Mouse (Mus musculus) neural tube, embryonic 11.5 days (tissue): ENCODE measurements around the gene Olfr54. TPM values are rescaled to one million over a fixed set of nuclear protein-coding genes. Genes with fewer than 3 reads are reported as not detected.
"Not testable (repeated sequence)": the region's sequence is repeated elsewhere in the genome, so short reads cannot be mapped to it uniquely, and the experiment has no call there.

ENCODE experiments used
- ATAC-seq: fragments of 200-750 bp; cut with Nextera tagmentation; 2 replicates; pipeline ENCODE4 v1.8.0; 2017; ENCODE audit warnings: moderate number of reproducible peaks, mild to moderate bottlenecking, moderate TSS enrichment, moderate library complexity; ENCODE audit not compliant: insufficient read depth, low FRiP score, low TSS enrichment
- DNase-seq: peaks from one replicate; pipeline ENCODE4 v3.0.0-alpha.2; 2015; ENCODE audit warnings: low spot score
- H3K27ac ChIP-seq: fragments of 300-500 bp; sonication (generic); 2 replicates; pipeline ENCODE4 v1.5.1; 2014; ENCODE audit warnings: low read depth, mild to moderate bottlenecking, low read length
- H3K27me3 ChIP-seq: fragments of 300-500 bp; sonication (generic); 2 replicates; pipeline ENCODE4 v1.6.1; 2014; ENCODE audit warnings: mild to moderate bottlenecking, low read length, mixed read lengths; ENCODE audit not compliant: control insufficient read depth, insufficient read depth
- H3K36me3 ChIP-seq: fragments of 300-500 bp; sonication (generic); 2 replicates; pipeline ENCODE4 v1.6.1; 2014; ENCODE audit warnings: mild to moderate bottlenecking, low read length, moderate library complexity, mixed read lengths; ENCODE audit not compliant: control insufficient read depth, insufficient read depth
- H3K4me1 ChIP-seq: fragments of 300-500 bp; sonication (generic); 2 replicates; pipeline ENCODE4 v1.6.1; 2014; ENCODE audit warnings: low read length, mixed read lengths; ENCODE audit not compliant: control insufficient read depth, insufficient read depth
- H3K4me2 ChIP-seq: fragments of 300-500 bp; sonication (generic); 2 replicates; pipeline ENCODE4 v1.6.1; 2014; ENCODE audit warnings: low read depth, mild to moderate bottlenecking, moderate library complexity
- H3K4me3 ChIP-seq: fragments of 300-500 bp; sonication (generic); 2 replicates; pipeline ENCODE4 v1.5.1; 2014; ENCODE audit warnings: low read depth, low read length
- H3K9ac ChIP-seq: fragments of 300-500 bp; sonication (generic); 2 replicates; pipeline ENCODE4 v1.6.1; 2014; ENCODE audit warnings: mild to moderate bottlenecking, low read length
- H3K9me3 ChIP-seq: fragments of 300-500 bp; sonication (generic); 2 replicates; pipeline ENCODE4 v1.6.1; 2016; ENCODE audit warnings: low read length; ENCODE audit not compliant: control insufficient read depth
- WGBS: fragments of 180-500 bp; shearing (Covaris S2); extraction: QIAGEN DNeasy Blood & Tissue Kit; methylation state at CpG from one replicate; pipeline ENCODE4 v1.1.7; 2014; 5-methylcytosine and 5-hydroxymethylcytosine counted together
- polyA plus RNA-seq: library from polyadenylated mRNA; unstranded; fragments of >200 nt; fragmentation: Nextera tagmentation; extraction: Ambion mirVana; gene quantifications from 2 replicates; pipeline ENCODE4 v1.2.1, GENCODE M21; 2014

Olfr54 gene
- polyA plus RNA-seq: not detected in 2 replicates

DNA sequence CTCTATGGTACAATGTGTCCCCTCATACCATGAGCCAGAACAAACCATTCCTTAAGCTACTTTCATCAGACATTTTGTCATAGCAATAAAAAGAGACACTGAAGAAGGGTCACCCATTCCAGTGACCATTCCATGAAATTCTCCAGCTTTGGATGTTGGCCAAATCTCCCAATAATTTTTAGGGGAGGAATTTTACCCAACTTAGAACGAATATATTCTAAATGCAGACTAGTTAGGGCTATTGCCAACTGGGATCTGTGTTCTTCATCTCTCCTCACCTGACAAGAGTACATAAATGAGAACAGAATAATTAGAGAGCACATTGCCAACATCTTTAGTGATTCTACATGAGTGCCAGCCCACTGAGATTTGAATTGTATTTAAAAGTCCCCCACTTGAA, at the start of gene Olfr54:
Olfr54 (plus strand) TSS at position 301 of the 400 bp plus-strand sequence.
- WGBS: 65% methylated on average over 1 of the region's 1 CpGs
- Histone ChIP-seq H3K36me3 (no peaks in the 10 kb centered on the region), H3K27ac (no peak within 1 kb of the TSS), H3K9ac (no peak within 1 kb of the TSS), H3K4me2 (no peak within 1 kb of the TSS), H3K4me3 (no peak within 1 kb of the TSS), H3K4me1 (no peaks in the 10 kb centered on the region), H3K9me3 (no peaks in the 10 kb centered on the region), H3K27me3 (no peaks in the 10 kb centered on the region)
- no peak for DNase-seq
- ATAC-seq: no peak

DNA sequence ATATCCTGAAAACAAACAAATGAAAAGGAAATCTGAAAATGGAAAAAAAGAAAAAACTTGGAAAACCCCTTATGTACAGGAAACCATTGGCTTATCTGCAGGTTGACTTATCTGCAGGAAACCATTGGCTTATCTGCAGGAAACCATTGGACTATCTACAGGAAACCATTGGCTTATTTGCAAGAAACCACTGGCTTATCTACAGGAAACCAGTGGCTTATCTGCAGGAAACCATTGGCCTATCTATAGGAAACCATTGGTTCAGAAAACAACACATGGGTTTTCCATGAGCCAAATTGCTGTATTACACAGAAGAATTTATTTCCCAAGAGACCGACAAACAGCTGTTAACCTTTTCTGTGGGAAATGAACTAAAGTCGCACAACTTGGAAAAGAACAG, 49.1 kb upstream of the Olfr54 start:
- no peak overlapping the region for H3K4me3 ChIP-seq
- H3K9ac ChIP-seq: no peak overlapping the region
- H3K27me3 ChIP-seq: no peaks in the 10 kb centered on the region
- ATAC-seq (no peak), DNase-seq (no peak)
- WGBS: 83% methylated on average over 2 of the region's 2 CpGs
- no peaks in the 10 kb centered on the region for H3K4me1 ChIP-seq
- H3K9me3 ChIP-seq: no peaks in the 10 kb centered on the region
- no peaks in the 10 kb centered on the region for H3K36me3 ChIP-seq
- H3K27ac ChIP-seq: no peak overlapping the region
- no peak overlapping the region for H3K4me2 ChIP-seq

- ATAC-seq: no peak
- no peak within 1 kb of the TSS for H3K9ac ChIP-seq
- H3K4me2 ChIP-seq: no peak within 1 kb of the TSS
- no peak for DNase-seq
- H3K4me3 ChIP-seq: no peak within 1 kb of the TSS
- no peaks in the 10 kb centered on the region for H3K27me3 ChIP-seq
- no peak within 1 kb of the TSS for H3K27ac ChIP-seq
- 93% methylated on average over 11 of the region's 11 CpGs for whole genome bisulfite sequencing
- no peaks in the 10 kb centered on the region for H3K9me3 ChIP-seq
- no peaks in the 10 kb centered on the region for H3K4me1 ChIP-seq
- no peaks in the 10 kb centered on the region for H3K36me3 ChIP-seq
Measured at GRCm38 (mm10) chr11:50966230-50966629, 47.8 kb upstream of the Olfr54 start, which contains the start of gene Olfr1378. TSS of gene Olfr1378 (plus strand) at chr11:50966530.

- ATAC-seq: no peak
- no peak overlapping the region for H3K4me2 ChIP-seq
- no peak overlapping the region for H3K27ac ChIP-seq
- H3K36me3 ChIP-seq: no peaks in the 10 kb centered on the region
- no peaks in the 10 kb centered on the region for H3K4me1 ChIP-seq
- DNase-seq: no peak
- H3K9me3 ChIP-seq: no peaks in the 10 kb centered on the region
- H3K4me3 ChIP-seq: no peak overlapping the region
- 66% methylated on average over 4 of the region's 4 CpGs for WGBS
- no peaks in the 10 kb centered on the region for H3K27me3 ChIP-seq
- H3K9ac ChIP-seq: no peak overlapping the region
Measured at GRCm38 (mm10) chr11:50977216-50977615, 36.8 kb upstream of the Olfr54 start.

DNA sequence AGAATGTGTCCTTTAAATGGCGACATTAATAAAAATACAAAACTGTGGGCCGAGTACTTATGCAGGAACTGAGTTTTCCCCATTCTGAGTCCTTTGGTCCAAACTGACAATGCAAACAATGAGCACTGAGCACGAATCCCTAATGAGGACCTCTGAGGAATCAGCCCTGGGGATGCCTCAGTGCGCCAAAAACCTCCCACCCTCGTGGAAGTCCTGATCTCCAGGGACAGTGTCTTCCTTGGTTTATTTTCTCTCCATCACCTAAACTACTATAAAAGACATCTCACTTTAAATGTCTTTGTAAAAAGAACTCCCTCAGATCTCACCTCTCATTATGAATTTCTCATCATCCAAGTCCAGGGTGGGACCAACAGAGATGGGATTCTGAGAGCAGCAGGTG, 32.4 kb upstream of the Olfr54 start, which contains the start of gene Olfr1377:
Olfr1377 (plus strand) TSS at position 301 of the 400 bp plus-strand sequence.
- no peaks in the 10 kb centered on the region for H3K9me3 ChIP-seq
- no peaks in the 10 kb centered on the region for H3K4me1 ChIP-seq
- ATAC-seq (no peak), DNase-seq (no peak)
- no peaks in the 10 kb centered on the region for H3K27me3 ChIP-seq
- WGBS: 76% methylated on average over 5 of the region's 5 CpGs
- H3K4me3 ChIP-seq: no peak within 1 kb of the TSS
- H3K36me3 ChIP-seq: no peaks in the 10 kb centered on the region
- H3K9ac ChIP-seq: no peak within 1 kb of the TSS
- H3K4me2 ChIP-seq: no peak within 1 kb of the TSS
- no peak within 1 kb of the TSS for H3K27ac ChIP-seq

- DNase-seq (no peak), ATAC-seq (no peak)
- no peak within 1 kb of the TSS for H3K9ac ChIP-seq
- H3K9me3 ChIP-seq: no peaks in the 10 kb centered on the region
- no peak within 1 kb of the TSS for H3K4me3 ChIP-seq
- H3K27ac ChIP-seq: no peak within 1 kb of the TSS
- H3K4me1 ChIP-seq: no peaks in the 10 kb centered on the region
- H3K36me3 ChIP-seq: no peaks in the 10 kb centered on the region
- H3K27me3 ChIP-seq: no peaks in the 10 kb centered on the region
- 80% methylated on average over 5 of the region's 5 CpGs for WGBS
- no peak within 1 kb of the TSS for H3K4me2 ChIP-seq
Measured at GRCm38 (mm10) chr11:51003296-51003695, 10.7 kb upstream of the Olfr54 start, which contains the start of gene Olfr51. TSS of gene Olfr51 (plus strand) at chr11:51003596.

DNA sequence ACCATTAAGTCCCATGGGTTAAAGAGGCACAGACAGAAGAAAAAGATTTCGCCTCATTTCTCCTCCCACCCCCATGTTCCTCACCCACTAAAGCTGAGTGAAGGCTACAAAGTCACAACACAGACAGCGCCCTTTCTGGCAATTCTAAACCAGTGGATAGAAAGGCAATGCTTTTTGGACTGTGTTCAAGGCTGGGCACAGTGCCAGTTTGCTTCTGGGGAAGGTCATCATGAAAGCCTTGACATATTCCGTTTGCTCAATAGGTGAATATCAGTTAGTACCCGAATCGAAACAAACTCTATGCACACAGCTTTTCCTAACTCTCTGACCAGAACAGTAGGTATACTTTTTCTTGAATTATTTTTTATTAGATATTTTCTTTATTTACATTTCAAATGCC, 2.2 kb upstream of the Olfr54 start:
- Histone ChIP-seq H3K27ac (no peak overlapping the region), H3K4me2 (no peak overlapping the region), H3K9ac (no peak overlapping the region), H3K27me3 (no peaks in the 10 kb centered on the region), H3K9me3 (no peaks in the 10 kb centered on the region), H3K4me3 (no peak overlapping the region), H3K36me3 (no peaks in the 10 kb centered on the region), H3K4me1 (no peaks in the 10 kb centered on the region)
- WGBS: 91% methylated on average over 5 of the region's 5 CpGs
- DNase-seq: no peak
- ATAC-seq: no peak

DNA sequence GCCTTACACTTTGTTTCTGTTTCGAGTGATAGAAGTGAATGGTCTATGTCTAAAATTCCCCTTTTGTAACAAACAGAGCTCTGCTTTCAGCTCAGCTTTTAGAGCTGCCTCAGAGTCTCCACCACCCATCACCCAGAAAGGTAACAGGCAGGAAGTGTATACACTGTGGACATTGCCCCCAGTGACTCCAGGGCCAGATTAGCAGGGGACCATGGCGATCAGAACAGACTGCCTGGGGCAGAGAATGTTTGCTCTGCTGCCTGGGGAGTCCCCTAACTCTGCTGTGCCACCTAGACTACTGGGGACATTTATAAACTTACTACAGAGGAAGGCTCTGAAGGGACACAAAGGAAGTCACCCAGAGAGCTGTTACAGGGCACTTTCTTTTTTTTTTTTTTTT, 2.3 kb downstream of the Olfr54 start:
- no peak for DNase-seq
- H3K36me3 ChIP-seq: no peaks in the 10 kb centered on the region
- no peak overlapping the region for H3K4me2 ChIP-seq
- no peak overlapping the region for H3K9ac ChIP-seq
- no peaks in the 10 kb centered on the region for H3K9me3 ChIP-seq
- H3K4me3 ChIP-seq: no peak overlapping the region
- WGBS: 63% methylated on average over 2 of the region's 2 CpGs
- H3K27me3 ChIP-seq: no peaks in the 10 kb centered on the region
- H3K4me1 ChIP-seq: no peaks in the 10 kb centered on the region
- no peak overlapping the region for H3K27ac ChIP-seq
- no peak for ATAC-seq

GRCm38 (mm10) chr11:51026811-51027210, 12.8 kb downstream of the Olfr54 start:
- not testable (repeated sequence) for H3K27me3 ChIP-seq, H3K9ac ChIP-seq, ATAC-seq, H3K4me2 ChIP-seq, DNase-seq, H3K9me3 ChIP-seq, H3K36me3 ChIP-seq, H3K4me1 ChIP-seq, H3K27ac ChIP-seq, H3K4me3 ChIP-seq
- WGBS: 91% methylated on average over 7 of the region's 11 CpGs
